Comparison of ENCODE assay signal across 8 mouse cellular contexts in the genomic region with DNA sequence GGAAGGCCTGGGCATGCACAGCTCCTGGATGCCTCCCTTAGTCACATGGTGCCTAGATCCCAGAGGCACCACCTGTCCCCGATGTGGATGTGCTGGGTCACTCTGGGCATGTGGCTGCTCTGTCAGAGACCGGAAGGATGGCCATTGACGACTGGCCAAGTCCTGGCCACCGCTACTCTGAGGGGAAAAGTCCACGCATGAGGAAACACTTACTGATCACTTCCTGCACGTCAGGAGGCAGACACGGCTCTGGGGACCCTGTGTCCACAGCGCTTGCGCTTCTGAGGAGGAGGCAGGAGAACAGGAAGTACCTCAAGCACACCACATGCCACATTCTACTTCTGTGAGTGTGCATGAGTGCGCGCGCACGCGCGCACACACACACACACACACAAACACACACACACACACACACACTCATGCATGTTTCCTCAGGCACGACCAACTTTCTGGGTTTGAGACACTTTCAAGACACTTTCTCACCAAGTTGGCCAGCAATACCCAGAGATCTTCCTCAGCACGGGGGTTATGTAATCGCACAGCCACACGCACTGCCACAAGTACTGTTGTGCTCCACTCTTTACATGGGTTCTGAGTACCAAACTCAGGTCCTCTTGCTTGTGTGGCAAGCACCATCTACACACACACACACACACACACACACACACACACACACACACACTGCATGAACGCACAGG.
DNase-seq lines count a peak whose midpoint lies in the region; ATAC-seq and TF ChIP-seq lines count a peak whose summit lies in the region.

No protein-coding gene starts in this region.

- H3K9me3 ChIP-seq in forebrain, embryonic 16.5 days (ENCODE audit: control insufficient read depth, low read length) = no peaks in the 10 kb centered on the region

- no peak overlapping the region for H3K4me3 ChIP-seq in embryonic fibroblast, embryonic 13.5 days (ENCODE audit: insufficient read depth, low read length)
- no peak overlapping the region for H3K4me3 ChIP-seq in macrophage (ENCODE audit: inconsistent target)
- no peak overlapping the region for H3K4me3 ChIP-seq in forebrain, embryonic 16.5 days (replicated peaks; ENCODE audit: low read length)

- H3K4me1 ChIP-seq in embryonic fibroblast, embryonic 13.5 days (ENCODE audit: control insufficient read depth, insufficient read depth, low read length) = peaks cover 22% of the 10 kb centered on the region
- H3K4me1 ChIP-seq in forebrain, embryonic 16.5 days (replicated peaks; ENCODE audit: control insufficient read depth, insufficient read depth, low read length) = peaks cover 13% of the 10 kb centered on the region

- TF ChIP-seq POLR2A in embryonic fibroblast, embryonic 13.5 days (IDR thresholded peaks at IDR 0.05; ENCODE audit: low read depth, low read length) = peak; percentile 19; the same call in 1 of the 2 replicates

- no peak overlapping the region for H3K4me2 ChIP-seq in forebrain, embryonic 16.5 days (ENCODE audit: low read length)

- H3K79me2 ChIP-seq in macrophage (ENCODE audit: inconsistent target) = peaks cover 23% of the 10 kb centered on the region; the same call in 1 of the 2 replicates

- WGBS in macrophage (ENCODE audit: missing documents) = 6% methylated on average over 19 of the region's 20 CpGs
- WGBS in forebrain, embryonic 16.5 days = 79% methylated on average over 20 of the region's 20 CpGs

- H3K36me3 ChIP-seq in macrophage (ENCODE audit: inconsistent target) = no peaks in the 10 kb centered on the region
- H3K36me3 ChIP-seq in forebrain, embryonic 16.5 days (ENCODE audit: control insufficient read depth, insufficient read depth) = no peaks in the 10 kb centered on the region

- peak; percentile 27 to 42 for DNase-seq in left cerebral cortex, postnatal 36 days (ENCODE audit: low spot score in 2 of 2)
- no peak for DNase-seq in left cerebral cortex, adult 11 months (ENCODE audit: low spot score)
- DNase-seq in kidney, postnatal 10 days = peak; percentile 61
- peak; percentile 67 for DNase-seq in thymus, postnatal 4 days

- no peak for ATAC-seq in erythroid progenitor cell, adult 5-6 weeks (replicated peaks; ENCODE audit: low FRiP score, poor library complexity, severe bottlenecking)
- no peak for ATAC-seq in forebrain, embryonic 16.5 days

- H3K27me3 ChIP-seq in forebrain, embryonic 16.5 days (replicated peaks; ENCODE audit: control insufficient read depth, insufficient read depth, low read length) = no peaks in the 10 kb centered on the region

- no peak for TF ChIP-seq CTCF in embryonic fibroblast, embryonic 13.5 days (IDR thresholded peaks at IDR 0.05; ENCODE audit: borderline replicate concordance, insufficient read depth, low read length)

- H3K27ac ChIP-seq in embryonic fibroblast, embryonic 13.5 days (ENCODE audit: insufficient read depth, low read length) = peak overlapping the region; percentile 68
- H3K27ac ChIP-seq in macrophage = peak overlapping the region; percentile 96
- no peak overlapping the region for H3K27ac ChIP-seq in forebrain, embryonic 16.5 days (ENCODE audit: low read length)

- intact Hi-C loops in left cerebral cortex, postnatal 36 days (cut with DNase I) = no loop called here

- H3K9ac ChIP-seq in forebrain, embryonic 16.5 days (replicated peaks; ENCODE audit: low read depth, low read length) = no peak overlapping the region
